Mouse (Mus musculus) lung, postnatal 25 days (tissue): ENCODE results near the gene Zfp688.
"Not testable (repeated sequence)": the region's sequence is repeated elsewhere in the genome, so short reads cannot be mapped to it uniquely, and the experiment has no call there.

Experiments
- DNase-seq: peaks from one replicate; pipeline ENCODE4 v3.0.0; 2022; ENCODE audit warnings: low spot score

The Zfp688 gene

GRCm38 (mm10) chr7:127411418-127411817 is 10.4 kb downstream of the Zfp688 start:
- no peak for DNase-seq

GRCm38 (mm10) chr7:127406002-127406987 is 15.6 kb downstream of the Zfp688 start, which contains the start of gene Zfp764:
TSS of gene Zfp764 (minus strand) at chr7:127406822.
- peak; percentile 91 for DNase-seq

- DNase-seq = not testable (repeated sequence)
Measured at GRCm38 (mm10) chr7:127404101-127404500, 17.8 kb downstream of the Zfp688 start.

- DNase-seq = no peak
Measured at GRCm38 (mm10) chr7:127402980-127403379, 18.9 kb downstream of the Zfp688 start.

GRCm38 (mm10) chr7:127400355-127400754 is 21.5 kb downstream of the Zfp688 start:
- no peak for DNase-seq

- no peak for DNase-seq
Measured at GRCm38 (mm10) chr7:127393944-127394333, 27.9 kb downstream of the Zfp688 start.

GRCm38 (mm10) chr7:127393157-127393943 is 28.5 kb downstream of the Zfp688 start, which contains the start of gene E430018J23Rik:
TSS of gene E430018J23Rik (minus strand) at chr7:127393629.
- DNase-seq = peak; percentile 99

- no peak for DNase-seq
Measured at GRCm38 (mm10) chr7:127392251-127392824, 29.5 kb downstream of the Zfp688 start.

GRCm38 (mm10) chr7:127391538-127391937 is 30.3 kb downstream of the Zfp688 start:
- no peak for DNase-seq

GRCm38 (mm10) chr7:127390306-127390705 is 31.6 kb downstream of the Zfp688 start:
- DNase-seq = no peak

- DNase-seq = not testable (repeated sequence)
Measured at GRCm38 (mm10) chr7:127388201-127388600, 33.7 kb downstream of the Zfp688 start.

GRCm38 (mm10) chr7:127386641-127387392 is 35.1 kb downstream of the Zfp688 start, which contains the start of gene 9130019O22Rik:
TSS of gene 9130019O22Rik (minus strand) at chr7:127387166.
- peak; percentile 95 for DNase-seq

- DNase-seq = not testable (repeated sequence)
Measured at GRCm38 (mm10) chr7:127385560-127385959, 36.3 kb downstream of the Zfp688 start.

GRCm38 (mm10) chr7:127378310-127378921 is 43.5 kb downstream of the Zfp688 start:
- no peak for DNase-seq

GRCm38 (mm10) chr7:127375271-127376245 is 46.3 kb downstream of the Zfp688 start, which contains the start of gene Zfp747:
TSS of gene Zfp747 (minus strand) at chr7:127376050.
- DNase-seq = peak; percentile 97

GRCm38 (mm10) chr7:127371870-127372269 is 50.0 kb downstream of the Zfp688 start:
- DNase-seq = not testable (repeated sequence)

GRCm38 (mm10) chr7:127371213-127371612 is 50.7 kb downstream of the Zfp688 start:
- no peak for DNase-seq
